Comparison of ENCODE assay signal across 11 mouse cellular contexts in genomic region chr13:57017553-57018341, GRCm38 (mm10).
DNase-seq lines count a peak whose midpoint lies in the region; ATAC-seq lines count a peak whose summit lies in the region.
"Had no signal": no experiment of that assay in that cellular context is flagged by ENCODE, and none has a peak within 500 bp of the region (broad histone marks: within the 10 kb centered on the region; RNA-seq: fewer than 3 reads in every experiment).

No protein-coding gene starts in this region.

- no peaks in the 10 kb centered on the region for H3K27me3 ChIP-seq in hindbrain, embryonic 10.5 days (ENCODE audit: insufficient read depth, poor library complexity, severe bottlenecking)
- no peaks in the 10 kb centered on the region for H3K27me3 ChIP-seq in hindbrain, embryonic 16.5 days (replicated peaks; ENCODE audit: control insufficient read depth, insufficient read depth, low read length)
- no peaks in the 10 kb centered on the region for H3K27me3 ChIP-seq in heart, embryonic 10.5 days (ENCODE audit: insufficient read depth, poor library complexity, severe bottlenecking)

- no peak for ATAC-seq in hindbrain, embryonic 16.5 days

- 0 out of 2 replicates have a peak overlapping the region, but pooled peaks have one; percentile 29 for H3K27ac ChIP-seq in hindbrain, embryonic 10.5 days
- H3K27ac ChIP-seq in hindbrain, embryonic 16.5 days (ENCODE audit: low read depth, low read length): no peak overlapping the region
- no peak overlapping the region for H3K27ac ChIP-seq in heart, embryonic 10.5 days

- no peak overlapping the region for H3K4me3 ChIP-seq in hindbrain, embryonic 10.5 days
- no peak overlapping the region for H3K4me3 ChIP-seq in hindbrain, embryonic 16.5 days (ENCODE audit: low read length)
- no peak overlapping the region for H3K4me3 ChIP-seq in heart, embryonic 10.5 days
- H3K4me3 ChIP-seq: erythroblast, embryonic 14.5 days; midbrain, embryonic 10.5 days had no signal

- no peak overlapping the region for H3K4me2 ChIP-seq in hindbrain, embryonic 16.5 days (ENCODE audit: low read length)

- 75% methylated on average over 11 of the region's 11 CpGs for WGBS in hindbrain, embryonic 10.5 days
- WGBS in hindbrain, embryonic 16.5 days: 69% methylated on average over 11 of the region's 11 CpGs
- WGBS in heart, embryonic 10.5 days: 71% methylated on average over 11 of the region's 11 CpGs

- no peaks in the 10 kb centered on the region for H3K9me3 ChIP-seq in hindbrain, embryonic 10.5 days
- no peaks in the 10 kb centered on the region for H3K9me3 ChIP-seq in hindbrain, embryonic 16.5 days (ENCODE audit: control insufficient read depth, low read length)
- no peaks in the 10 kb centered on the region for H3K9me3 ChIP-seq in heart, embryonic 10.5 days
- H3K9me3 ChIP-seq: midbrain, embryonic 10.5 days had no signal

- H3K9ac ChIP-seq in hindbrain, embryonic 16.5 days (ENCODE audit: low read depth, low read length): no peak overlapping the region

- DNase-seq in hindbrain, embryonic 10.5 days (ENCODE audit: low spot score): no peak
- DNase-seq in WW6 (ENCODE audit: low read depth, low spot score): peak; percentile 39
- peak; percentile 30 for DNase-seq in layer of hippocampus, adult 9-10 months (ENCODE audit: low spot score)
- DNase-seq in right cerebral cortex, postnatal 25 days: peak; percentile 70
- DNase-seq in T-cell, adult 2 months (ENCODE audit: low spot score): no peak
- no peak for DNase-seq in heart, embryonic 10.5 days (ENCODE audit: low spot score)
- DNase-seq in retina, postnatal 1 day: no peak
- DNase-seq: lung, adult 18-20 months had no signal

- H3K4me1 ChIP-seq in hindbrain, embryonic 10.5 days (replicated peaks): peaks cover 13% of the 10 kb centered on the region
- peaks cover 7% of the 10 kb centered on the region for H3K4me1 ChIP-seq in hindbrain, embryonic 16.5 days (ENCODE audit: control insufficient read depth, insufficient read depth, low read depth, low read length)
- H3K4me1 ChIP-seq in heart, embryonic 10.5 days: no peaks in the 10 kb centered on the region

- H3K36me3 ChIP-seq in hindbrain, embryonic 10.5 days: no peaks in the 10 kb centered on the region
- no peaks in the 10 kb centered on the region for H3K36me3 ChIP-seq in hindbrain, embryonic 16.5 days (ENCODE audit: control insufficient read depth, insufficient read depth, low read length)
- H3K36me3 ChIP-seq in heart, embryonic 10.5 days: no peaks in the 10 kb centered on the region
- H3K36me3 ChIP-seq: midbrain, embryonic 10.5 days had no signal

Comparison
In these comparisons a context has a peak if more than half of its experiments do, and no peak if none do; other contexts are left out.
1. DNase-seq: peak in WW6 (single experiment), layer of hippocampus, adult 9-10 months (single experiment) and right cerebral cortex, postnatal 25 days (single experiment); none in hindbrain, embryonic 10.5 days (single experiment), T-cell, adult 2 months (single experiment), heart, embryonic 10.5 days (single experiment) and retina, postnatal 1 day (single experiment).